10 mouse cellular contexts compared by ENCODE assay signal in the genomic region with DNA sequence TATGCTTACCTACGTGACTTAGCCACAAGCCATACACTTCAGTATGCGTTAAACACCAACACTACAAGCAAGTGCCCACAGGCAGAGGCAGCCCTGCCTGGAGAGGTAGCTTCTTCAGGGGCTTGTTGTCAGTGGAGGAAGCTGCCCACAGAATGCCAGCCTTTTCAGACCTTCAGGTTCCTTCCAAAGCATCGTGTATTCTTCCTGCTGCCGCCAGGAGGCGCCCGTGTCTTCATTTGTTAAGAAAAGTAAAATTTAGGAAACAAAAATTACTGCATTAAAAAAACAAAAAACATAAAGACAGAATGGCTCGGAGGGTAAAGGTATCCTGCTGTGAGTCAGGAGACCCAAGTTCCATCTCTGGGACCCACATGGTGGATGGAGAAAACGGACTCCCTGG. TPM values are rescaled to one million over a fixed set of nuclear protein-coding genes. Genes with fewer than 3 reads are reported as not detected.
DNase-seq lines count a peak whose midpoint lies in the region; ATAC-seq and TF ChIP-seq lines count a peak whose summit lies in the region.
"Had no signal": no experiment of that assay in that cellular context is flagged by ENCODE, and none has a peak within 500 bp of the region (broad histone marks: within the 10 kb centered on the region; RNA-seq: fewer than 3 reads in every experiment).

No protein-coding gene starts in this region.

- DNase-seq in heart, adult 8-10 months (ENCODE audit: low spot score), result peak; percentile 22
- DNase-seq in spleen, postnatal 10 days (ENCODE audit: low spot score in 2 of 2), result peak; percentile 25 to 72
- no peak for DNase-seq in spleen, adult 12 weeks (ENCODE audit: low spot score)
- DNase-seq in brain, embryonic 18.5 days (ENCODE audit: low read depth, low spot score), result peak; percentile 14
- DNase-seq in liver, adult 2 months (ENCODE audit: extremely low read depth, low read depth, low spot score), result peak; percentile 39
- peak; percentile 76 for DNase-seq in splenic B cell, adult 2 months (ENCODE audit: low read depth, low spot score)

- H3K9me3 ChIP-seq in heart, embryonic 12.5 days (replicated peaks), result no peaks in the 10 kb centered on the region
- H3K9me3 ChIP-seq: liver, embryonic 15.5 days had no signal

- no peaks in the 10 kb centered on the region for H3K79me2 ChIP-seq in liver, adult 2 months (ENCODE audit: control insufficient read depth, insufficient read depth, low read length)

- no peak for ATAC-seq in heart, embryonic 12.5 days (ENCODE audit: insufficient number of reproducible peaks, low FRiP score)

- H3K36me3 ChIP-seq in heart, embryonic 12.5 days, result no peaks in the 10 kb centered on the region
- H3K36me3 ChIP-seq in liver, adult 2 months (ENCODE audit: control insufficient read depth, insufficient read depth, low read length), result no peaks in the 10 kb centered on the region
- H3K36me3 ChIP-seq in splenic B cell, adult 2 months (ENCODE audit: control insufficient read depth, insufficient read depth, low read length, poor library complexity, severe bottlenecking), result no peaks in the 10 kb centered on the region
- H3K36me3 ChIP-seq: liver, embryonic 15.5 days had no signal

- TF ChIP-seq POLR2A in embryonic fibroblast, embryonic 13.5 days (IDR thresholded peaks at IDR 0.05; ENCODE audit: low read depth, low read length), result no peak
- no peak for TF ChIP-seq POLR2A in liver, adult 2 months (IDR thresholded peaks at IDR 0.05; ENCODE audit: extremely low read depth, insufficient read depth, low read length)

- WGBS in heart, embryonic 12.5 days, result 21% methylated on average over 8 of the region's 8 CpGs
- WGBS in liver, adult 2 months, result 28% methylated on average over 8 of the region's 8 CpGs

- TF ChIP-seq CTCF in embryonic fibroblast, embryonic 13.5 days (IDR thresholded peaks at IDR 0.05; ENCODE audit: borderline replicate concordance, insufficient read depth, low read length), result 0 out of 2 replicates have a peak, but pooled peaks have one; percentile 13
- TF ChIP-seq CTCF in liver, adult 2 months (IDR thresholded peaks at IDR 0.05; ENCODE audit: low read depth, low read length), result peak; percentile 78

- H3K27me3 ChIP-seq in heart, embryonic 12.5 days (replicated peaks), result peaks cover 4% of the 10 kb centered on the region; the same call in 1 of the 2 replicates
- no peaks in the 10 kb centered on the region for H3K27me3 ChIP-seq in liver, adult 2 months (ENCODE audit: control insufficient read depth, insufficient read depth, low read length)
- no peaks in the 10 kb centered on the region for H3K27me3 ChIP-seq in splenic B cell, adult 2 months (ENCODE audit: control insufficient read depth, insufficient read depth, low read length, poor library complexity, severe bottlenecking)
- H3K27me3 ChIP-seq: liver, embryonic 15.5 days had no signal

- H3K9ac ChIP-seq in heart, embryonic 12.5 days, result no peak overlapping the region
- no peak overlapping the region for H3K9ac ChIP-seq in liver, adult 2 months (ENCODE audit: low read depth, low read length)
- H3K9ac ChIP-seq: liver, embryonic 15.5 days had no signal

- H3K4me3 ChIP-seq in heart, embryonic 12.5 days, result no peak overlapping the region
- H3K4me3 ChIP-seq in embryonic fibroblast, embryonic 13.5 days (ENCODE audit: insufficient read depth, low read length), result no peak overlapping the region
- H3K4me3 ChIP-seq in liver, adult 2 months (ENCODE audit: insufficient read depth, low read depth, low read length), result no peak overlapping the region
- H3K4me3 ChIP-seq: erythroblast, embryonic 14.5 days; liver, embryonic 15.5 days had no signal

- no peaks in the 10 kb centered on the region for H3K4me1 ChIP-seq in heart, embryonic 12.5 days (replicated peaks)
- 0 out of 2 replicates have a peak, but pooled peaks cover 2% of the 10 kb centered on the region for H3K4me1 ChIP-seq in embryonic fibroblast, embryonic 13.5 days (ENCODE audit: control insufficient read depth, insufficient read depth, low read length)
- H3K4me1 ChIP-seq in liver, adult 2 months (ENCODE audit: control insufficient read depth, insufficient read depth, low read length), result no peaks in the 10 kb centered on the region
- H3K4me1 ChIP-seq: liver, embryonic 15.5 days had no signal

- no peak overlapping the region for H3K27ac ChIP-seq in heart, embryonic 12.5 days (ENCODE audit: poor library complexity, severe bottlenecking)
- no peak overlapping the region for H3K27ac ChIP-seq in embryonic fibroblast, embryonic 13.5 days (ENCODE audit: insufficient read depth, low read length)
- no peak overlapping the region for H3K27ac ChIP-seq in liver, adult 2 months (replicated peaks; ENCODE audit: insufficient read depth, low read depth, low read length)
- H3K27ac ChIP-seq: liver, embryonic 15.5 days had no signal

- H3K4me2 ChIP-seq in heart, embryonic 12.5 days, result no peak overlapping the region
- H3K4me2 ChIP-seq: liver, embryonic 15.5 days had no signal

RNA-seq across cellular contexts. Expression of gene Ccdc130, which starts 21.5 kb away (rescaled TPM):
- total RNA-seq in heart, adult 8-10 months (2022), result 10 to 100 TPM in 2 of 4 experiments, 1 to 10 TPM in 2; 7.5 to 12.3 (median 9.8) TPM
- polyA plus RNA-seq in heart, embryonic 12.5 days (2016; fragmentation: Nextera tagmentation; extraction: Ambion mirVana), result 15.8 and 16.1 TPM in 2 replicates
- polyA plus RNA-seq in embryonic fibroblast, embryonic 13.5 days (2011; ENCODE audit: insufficient read length, low read depth, missing spikeins), result 12.0 and 12.1 TPM in 2 replicates
- total RNA-seq in liver, adult 2 months (2014; rRNA removed), result 2.3 and 6.9 TPM in 2 replicates
- 8.7 and 19.1 TPM in 2 replicates for polyA plus RNA-seq in liver, adult 2 months (2012; rRNA removed)

RNA-seq across cellular contexts. Expression of gene Mri1, which starts 34.6 kb away (rescaled TPM):
- 10 to 100 TPM; 10.5 to 15.0 (median 12.5) TPM for total RNA-seq in heart, adult 8-10 months (2022)
- polyA plus RNA-seq in heart, embryonic 12.5 days (2016; fragmentation: Nextera tagmentation; extraction: Ambion mirVana), result 48.2 and 50.9 TPM in 2 replicates
- 16.7 and 25.1 TPM in 2 replicates for polyA plus RNA-seq in embryonic fibroblast, embryonic 13.5 days (2011; ENCODE audit: insufficient read length, low read depth, missing spikeins)
- total RNA-seq in liver, adult 2 months (2014; rRNA removed), result 17.1 and 25.8 TPM in 2 replicates
- 43.1 and 75.7 TPM in 2 replicates for polyA plus RNA-seq in liver, adult 2 months (2012; rRNA removed)

RNA-seq across cellular contexts. Expression of gene D8Ertd738e, which starts 42.2 kb away (rescaled TPM):
- 100 to 1,000 TPM; 165 to 232 (median 189) TPM for total RNA-seq in heart, adult 8-10 months (2022)
- polyA plus RNA-seq in heart, embryonic 12.5 days (2016; fragmentation: Nextera tagmentation; extraction: Ambion mirVana), result 281 and 286 TPM in 2 replicates
- polyA plus RNA-seq in embryonic fibroblast, embryonic 13.5 days (2011; ENCODE audit: insufficient read length, low read depth, missing spikeins), result 98.2 and 104 TPM in 2 replicates
- total RNA-seq in liver, adult 2 months (2014; rRNA removed), result 103 and 115 TPM in 2 replicates
- polyA plus RNA-seq in liver, adult 2 months (2012; rRNA removed), result 99.3 and 105 TPM in 2 replicates

RNA-seq across cellular contexts. Expression of gene Zswim4, which starts 54.8 kb away (rescaled TPM):
- total RNA-seq in heart, adult 8-10 months (2022), result 1 to 10 TPM; 6.6 to 8.0 (median 7.2) TPM
- 12.9 and 13.7 TPM in 2 replicates for polyA plus RNA-seq in heart, embryonic 12.5 days (2016; fragmentation: Nextera tagmentation; extraction: Ambion mirVana)
- polyA plus RNA-seq in embryonic fibroblast, embryonic 13.5 days (2011; ENCODE audit: insufficient read length, low read depth, missing spikeins), result 7.3 and 10.9 TPM in 2 replicates
- 2.8 and 3.7 TPM in 2 replicates for total RNA-seq in liver, adult 2 months (2014; rRNA removed)
- polyA plus RNA-seq in liver, adult 2 months (2012; rRNA removed), result 6.9 and 8.4 TPM in 2 replicates
